13 mouse cellular contexts compared by ENCODE assay signal in genomic region chr11:118927081-118927480, GRCm38 (mm10). TPM values are rescaled to one million over a fixed set of nuclear protein-coding genes. Genes with fewer than 3 reads are reported as not detected.
DNase-seq lines count a peak whose midpoint lies in the region; ATAC-seq and TF ChIP-seq lines count a peak whose summit lies in the region.
"Had no signal": no experiment of that assay in that cellular context is flagged by ENCODE, and none has a peak within 500 bp of the region (broad histone marks: within the 10 kb centered on the region; RNA-seq: fewer than 3 reads in every experiment).

No protein-coding gene starts in this region.

- no peaks in the 10 kb centered on the region for H3K36me3 ChIP-seq in heart, postnatal 0 days (replicated peaks; ENCODE audit: control insufficient read depth, insufficient read depth, low read length)
- no peaks in the 10 kb centered on the region for H3K36me3 ChIP-seq in lung, postnatal 0 days (ENCODE audit: insufficient read depth, low read length)
- H3K36me3 ChIP-seq: midbrain, embryonic 10.5 days; neural tube, embryonic 13.5 days had no signal

- TF ChIP-seq EP300 in heart, postnatal 0 days (IDR thresholded peaks at IDR 0.05; ENCODE audit: low read depth): no peak
- TF ChIP-seq EP300 in lung, postnatal 0 days (IDR thresholded peaks at IDR 0.05): no peak

- no peak for TF ChIP-seq CTCF in heart, postnatal 0 days (IDR thresholded peaks at IDR 0.05; ENCODE audit: low read depth)
- TF ChIP-seq CTCF in lung, postnatal 0 days (IDR thresholded peaks at IDR 0.05): no peak

- WGBS in heart, postnatal 0 days: 5% methylated on average over 5 of the region's 5 CpGs
- 4% methylated on average over 5 of the region's 5 CpGs for WGBS in lung, postnatal 0 days

- H3K27me3 ChIP-seq in heart, postnatal 0 days (ENCODE audit: control insufficient read depth, insufficient read depth, low read length): 0 out of 2 replicates have a peak, but pooled peaks cover 3% of the 10 kb centered on the region
- H3K27me3 ChIP-seq in lung, postnatal 0 days (replicated peaks; ENCODE audit: insufficient read depth, low read length): no peaks in the 10 kb centered on the region
- H3K27me3 ChIP-seq: neural tube, embryonic 13.5 days had no signal

- no peaks in the 10 kb centered on the region for H3K4me1 ChIP-seq in heart, postnatal 0 days (ENCODE audit: control insufficient read depth, insufficient read depth)
- no peaks in the 10 kb centered on the region for H3K4me1 ChIP-seq in lung, postnatal 0 days (ENCODE audit: insufficient read depth, low read depth, low read length)
- H3K4me1 ChIP-seq: neural tube, embryonic 13.5 days had no signal

- peaks cover 3% of the 10 kb centered on the region; the same call in 1 of the 2 replicates for H3K9me3 ChIP-seq in heart, postnatal 0 days (replicated peaks; ENCODE audit: control insufficient read depth, low read length)
- H3K9me3 ChIP-seq in lung, postnatal 0 days (ENCODE audit: low read length): no peaks in the 10 kb centered on the region
- H3K9me3 ChIP-seq: midbrain, embryonic 10.5 days had no signal

- no peak overlapping the region for H3K4me3 ChIP-seq in heart, postnatal 0 days (ENCODE audit: low read depth, low read length)
- no peak overlapping the region for H3K4me3 ChIP-seq in lung, postnatal 0 days (ENCODE audit: low read depth, low read length)
- H3K4me3 ChIP-seq: midbrain, embryonic 10.5 days; neural tube, embryonic 13.5 days had no signal

- ATAC-seq in heart, postnatal 0 days (ENCODE audit: insufficient read depth, low read depth): no peak; the same call in 1 of the 2 replicates
- no peak for ATAC-seq in lung, postnatal 0 days
- ATAC-seq: liver, postnatal 0 days had no signal

- H3K4me2 ChIP-seq in heart, postnatal 0 days (ENCODE audit: low read depth, low read length): no peak overlapping the region
- H3K4me2 ChIP-seq in lung, postnatal 0 days (replicated peaks; ENCODE audit: low read depth, low read length): no peak overlapping the region
- H3K4me2 ChIP-seq: neural tube, embryonic 13.5 days had no signal

- no peak overlapping the region for H3K27ac ChIP-seq in heart, postnatal 0 days (ENCODE audit: low read depth)
- H3K27ac ChIP-seq in lung, postnatal 0 days (ENCODE audit: low read length): no peak overlapping the region
- H3K27ac ChIP-seq: midbrain, embryonic 10.5 days; neural tube, embryonic 13.5 days had no signal

- H3K9ac ChIP-seq in heart, postnatal 0 days (replicated peaks; ENCODE audit: low read depth, low read length): no peak overlapping the region
- no peak overlapping the region for H3K9ac ChIP-seq in lung, postnatal 0 days (replicated peaks; ENCODE audit: low read depth)
- H3K9ac ChIP-seq: liver, postnatal 0 days; neural tube, embryonic 13.5 days had no signal

- DNase-seq in heart, postnatal 0 days (ENCODE audit: low spot score): peak; percentile 10
- DNase-seq in heart, adult 9 months (ENCODE audit: low spot score in 2 of 2): no peak
- peak; percentile 32 for DNase-seq in lung, postnatal 0 days (ENCODE audit: low spot score)
- DNase-seq in lung, postnatal 25 days (ENCODE audit: low spot score): no peak
- peak; percentile 56 for DNase-seq in embryo, embryonic 11.5 days (ENCODE audit: low read depth, low spot score)
- peak; percentile 59 for DNase-seq in retina, embryonic 14.5 days (ENCODE audit: low spot score)
- no peak for DNase-seq in cerebellum, adult 11-12 months
- no peak for DNase-seq in spleen, postnatal 36 days (ENCODE audit: low spot score in 2 of 2)
- DNase-seq: cerebellum, adult 11 months; heart, adult 18-20 months; liver, postnatal 0 days had no signal

RNA-seq across cellular contexts. Expression of gene Rbfox3, which starts 15.7 kb away (rescaled TPM):
- total RNA-seq in heart, postnatal 0 days (2014; rRNA removed; ENCODE audit: low replicate concordance): 1.2 TPM in 1 of 2 replicates, not detected in the other
- 0.08 TPM in 2 replicates for polyA plus RNA-seq in heart, postnatal 0 days (2015; fragmentation: Nextera tagmentation; extraction: Ambion mirVana)
- 0.97 and 1.1 TPM in 2 replicates for polyA plus RNA-seq in lung, postnatal 0 days (2015; fragmentation: Nextera tagmentation; extraction: Ambion mirVana)

Comparison
In these comparisons a context has a peak if more than half of its experiments do, and no peak if none do; other contexts are left out.
1. DNase-seq: peak in heart, postnatal 0 days (single experiment), lung, postnatal 0 days (single experiment), embryo, embryonic 11.5 days (single experiment) and retina, embryonic 14.5 days (single experiment); none in heart, adult 9 months (0 of 2), lung, postnatal 25 days (single experiment), cerebellum, adult 11-12 months (single experiment) and spleen, postnatal 36 days (0 of 2).